Mouse (Mus musculus) MEL-GATA-1-ER (cell line): ENCODE results near the gene Erbb4.

Experiments used
- DNase-seq: peaks from one replicate; pipeline ENCODE4 v3.0.0-alpha.2; 2012; ENCODE audit warnings: low read depth; ENCODE audit errors: extremely low read depth

The Erbb4 gene

GRCm38 (mm10) chr1:68570924-68571323 lies 536.9 kb downstream of the Erbb4 start:
- no peak for DNase-seq

- no peak for DNase-seq
Measured at GRCm38 (mm10) chr1:68542942-68543341, 564.9 kb downstream of the Erbb4 start.

- DNase-seq = no peak
Measured at GRCm38 (mm10) chr1:68517820-68518219, 590.0 kb downstream of the Erbb4 start.

GRCm38 (mm10) chr1:68503873-68504272 lies 604.0 kb downstream of the Erbb4 start:
- no peak for DNase-seq

- no peak for DNase-seq
Measured at GRCm38 (mm10) chr1:68501561-68501960, 606.3 kb downstream of the Erbb4 start.

GRCm38 (mm10) chr1:68466390-68466960 lies 641.4 kb downstream of the Erbb4 start:
- DNase-seq = no peak

GRCm38 (mm10) chr1:68451274-68451673 lies 656.6 kb downstream of the Erbb4 start:
- DNase-seq = no peak

- no peak for DNase-seq
Measured at GRCm38 (mm10) chr1:68424336-68424983, 683.4 kb downstream of the Erbb4 start.

GRCm38 (mm10) chr1:68401204-68401603 lies 706.7 kb downstream of the Erbb4 start:
- no peak for DNase-seq

- no peak for DNase-seq
Measured at GRCm38 (mm10) chr1:68371531-68371930, 736.3 kb downstream of the Erbb4 start.

- no peak for DNase-seq
Measured at GRCm38 (mm10) chr1:68333714-68334113, 774.1 kb downstream of the Erbb4 start.

- no peak for DNase-seq
Measured at GRCm38 (mm10) chr1:68305813-68306212, 802.0 kb downstream of the Erbb4 start.

GRCm38 (mm10) chr1:68284443-68284842 lies 823.4 kb downstream of the Erbb4 start:
- DNase-seq = no peak

- no peak for DNase-seq
Measured at GRCm38 (mm10) chr1:68275819-68276218, 832.0 kb downstream of the Erbb4 start.

- DNase-seq = no peak
Measured at GRCm38 (mm10) chr1:68178580-68178979, 929.3 kb downstream of the Erbb4 start.

- no peak for DNase-seq
Measured at GRCm38 (mm10) chr1:68155253-68155652, 952.6 kb downstream of the Erbb4 start.

- DNase-seq = no peak
Measured at GRCm38 (mm10) chr1:68150572-68150971, 957.3 kb downstream of the Erbb4 start.

GRCm38 (mm10) chr1:68142562-68143350 lies 965.1 kb downstream of the Erbb4 start:
- no peak for DNase-seq

GRCm38 (mm10) chr1:68134943-68135342 lies 972.9 kb downstream of the Erbb4 start:
- no peak for DNase-seq

GRCm38 (mm10) chr1:68134450-68134849 lies 973.4 kb downstream of the Erbb4 start:
- DNase-seq = no peak

- DNase-seq = no peak
Measured at GRCm38 (mm10) chr1:68123541-68123940, 984.3 kb downstream of the Erbb4 start.

GRCm38 (mm10) chr1:68120364-68120763 lies 987.5 kb downstream of the Erbb4 start:
- DNase-seq = no peak
